Mouse (Mus musculus) gastrocnemius, postnatal 25 days (tissue): ENCODE data around the gene Pacsin2. TPM values are rescaled to one million over a fixed set of nuclear protein-coding genes. Genes with fewer than 3 reads are reported as not detected.
"Not testable (repeated sequence)": the region's sequence is repeated elsewhere in the genome, so short reads cannot be mapped to it uniquely, and the experiment has no call there.

ENCODE experiments used
- DNase-seq: peaks from one replicate; pipeline ENCODE4 v3.0.0; 2022
- long read RNA-seq, 2 experiments: library from polyadenylated mRNA; stranded (forward); transcript quantifications; one replicate each; pipeline ENCODE4 v2.0.0; 2021
- total RNA-seq, 2 experiments: library from RNA; stranded (reverse); gene quantifications; 1 replicate in 1 of 2; 2 replicates in 1 of 2; pipeline ENCODE4 v1.2.3; 2021

Gene Pacsin2
- 10 to 100 TPM; 51.6 to 53.8 TPM for total RNA-seq
- long read RNA-seq, experiment 1, transcript Pacsin2-203 (11 exons, 3,693 nt): major isoform, 12 of 27 reads
- long read RNA-seq, experiment 1, partial matches to known transcripts: 1 of 27 reads
- long read RNA-seq, experiment 1, other reads (novel, unspliced or antisense): 13 of 27 reads
- long read RNA-seq, experiment 2, transcript Pacsin2-203 (11 exons, 3,693 nt): major isoform, 11 of 48 reads
- long read RNA-seq, experiment 2, transcript Pacsin2-202 (11 exons, 3,186 nt): minor isoform, 6 of 48 reads
- long read RNA-seq, experiment 2, partial matches to known transcripts: 7 of 48 reads
- long read RNA-seq, experiment 2, other reads (novel, unspliced or antisense): 23 of 48 reads

GRCm38 (mm10) chr15:83464083-83464904 lies at the start of gene Pacsin2:
Gene Pacsin2 (minus strand): TSS chr15:83464606.
- DNase-seq: peak; percentile 98

GRCm38 (mm10) chr15:83512489-83513281 lies 48.3 kb upstream of the Pacsin2 start:
- no peak for DNase-seq

- DNase-seq: peak; percentile 93
Measured at GRCm38 (mm10) chr15:83510805-83511405, 46.5 kb upstream of the Pacsin2 start, which contains the start of gene Ttll1. Gene Ttll1 (minus strand): TSS chr15:83510893.

GRCm38 (mm10) chr15:83509950-83510804 lies 45.8 kb upstream of the Pacsin2 start:
- no peak for DNase-seq

- DNase-seq: not testable (repeated sequence)
Measured at GRCm38 (mm10) chr15:83501483-83501882, 37.1 kb upstream of the Pacsin2 start.

- no peak for DNase-seq
Measured at GRCm38 (mm10) chr15:83500352-83500751, 35.9 kb upstream of the Pacsin2 start.

- no peak for DNase-seq
Measured at GRCm38 (mm10) chr15:83499211-83499755, 34.9 kb upstream of the Pacsin2 start.

GRCm38 (mm10) chr15:83497299-83497698 lies 32.9 kb upstream of the Pacsin2 start:
- DNase-seq: no peak

GRCm38 (mm10) chr15:83495787-83496367 lies 31.5 kb upstream of the Pacsin2 start:
- no peak for DNase-seq

- DNase-seq: no peak
Measured at GRCm38 (mm10) chr15:83495195-83495594, 30.8 kb upstream of the Pacsin2 start.

GRCm38 (mm10) chr15:83494572-83494920 lies 30.1 kb upstream of the Pacsin2 start:
- DNase-seq: no peak

- no peak for DNase-seq
Measured at GRCm38 (mm10) chr15:83493856-83494571, 29.6 kb upstream of the Pacsin2 start.

GRCm38 (mm10) chr15:83491891-83492290 lies 27.5 kb upstream of the Pacsin2 start:
- no peak for DNase-seq

GRCm38 (mm10) chr15:83489471-83489870 lies 25.1 kb upstream of the Pacsin2 start:
- DNase-seq: no peak

GRCm38 (mm10) chr15:83487477-83488115 lies 23.2 kb upstream of the Pacsin2 start:
- no peak for DNase-seq

- no peak for DNase-seq
Measured at GRCm38 (mm10) chr15:83484311-83484710, 19.9 kb upstream of the Pacsin2 start.

- DNase-seq: peak; percentile 29
Measured at GRCm38 (mm10) chr15:83483482-83483881, 19.1 kb upstream of the Pacsin2 start.

GRCm38 (mm10) chr15:83482645-83483224 lies 18.3 kb upstream of the Pacsin2 start:
- DNase-seq: no peak
